Mouse (Mus musculus) cerebellum, adult 2 months (tissue): ENCODE data around the gene Afdn.

Experiments
- CTCF ChIP-seq: fragments of 200-500 bp; IDR thresholded peaks from 2 replicates; pipeline ENCODE4 v1.5.1; 2011; ENCODE audit warnings: low read depth, mild to moderate bottlenecking, control low read depth, low read length, moderate library complexity, borderline replicate concordance; ENCODE audit not compliant: insufficient read depth
- POLR2A ChIP-seq: fragments of 200-500 bp; IDR thresholded peaks from 2 replicates; pipeline ENCODE4 v1.6.1; 2011; ENCODE audit warnings: low read length, control low read depth, borderline replicate concordance; ENCODE audit not compliant: insufficient read depth

GRCm38 (mm10) chr17:13866951-13867351, 106.6 kb downstream of the Afdn start:
- no peak for TF ChIP-seq CTCF
- TF ChIP-seq POLR2A: no peak
